Mouse (Mus musculus): Measurements from ENCODE around the gene Mcub. TPM values are rescaled to one million over a fixed set of nuclear protein-coding genes. Genes with fewer than 3 reads are reported as not detected.
A peak's percentile ranks its signal among the peaks of the same experiment; 100 is the strongest.

Gene Mcub
- polyA plus RNA-seq, 1 experiment, result 3.1 TPM

DNA sequence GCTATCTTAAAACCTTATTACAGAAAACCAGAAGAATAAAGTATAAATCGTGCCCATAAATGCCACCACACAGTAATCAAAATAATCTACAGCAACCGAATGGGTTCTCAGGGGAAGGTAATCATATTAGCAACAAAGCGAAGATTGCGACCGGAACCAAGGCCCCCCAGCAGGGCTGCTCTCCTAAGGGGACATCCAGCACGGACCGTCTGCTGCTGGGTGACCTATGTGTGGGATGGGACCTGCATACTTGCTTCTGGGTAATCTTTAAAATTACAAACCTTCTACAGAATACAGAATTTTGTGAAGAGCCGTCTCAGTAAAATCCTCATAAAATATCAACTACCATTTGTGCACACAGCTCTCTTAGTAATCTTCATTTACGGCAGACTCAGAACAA, 8.7 kb upstream of the Mcub start:
- Histone ChIP-seq H3K27me3 (replicated peaks; ENCODE audit: control insufficient read depth, insufficient read depth, low read length) (no peaks in the 10 kb centered on the region), H3K4me3 (ENCODE audit: insufficient read depth, low read depth, low read length) (no peak overlapping the region), H3K4me1 (ENCODE audit: control insufficient read depth, insufficient read depth, low read length) (no peaks in the 10 kb centered on the region), H3K36me3 (ENCODE audit: control insufficient read depth, insufficient read depth, low read length) (peaks cover 2% of the 10 kb centered on the region), H3K27ac (ENCODE audit: insufficient read depth, low read depth, low read length) (no peak overlapping the region)
- TF ChIP-seq CTCF (conservative IDR thresholded peaks at IDR 0.05; ENCODE audit: insufficient read depth, insufficient read length, low read depth, low read length), result no peak
- no peak for TF ChIP-seq POLR2A (IDR thresholded peaks at IDR 0.05; ENCODE audit: low read depth, low read length)
- WGBS, result 85% methylated on average over 9 of the region's 9 CpGs
- no peak for DNase-seq

DNA sequence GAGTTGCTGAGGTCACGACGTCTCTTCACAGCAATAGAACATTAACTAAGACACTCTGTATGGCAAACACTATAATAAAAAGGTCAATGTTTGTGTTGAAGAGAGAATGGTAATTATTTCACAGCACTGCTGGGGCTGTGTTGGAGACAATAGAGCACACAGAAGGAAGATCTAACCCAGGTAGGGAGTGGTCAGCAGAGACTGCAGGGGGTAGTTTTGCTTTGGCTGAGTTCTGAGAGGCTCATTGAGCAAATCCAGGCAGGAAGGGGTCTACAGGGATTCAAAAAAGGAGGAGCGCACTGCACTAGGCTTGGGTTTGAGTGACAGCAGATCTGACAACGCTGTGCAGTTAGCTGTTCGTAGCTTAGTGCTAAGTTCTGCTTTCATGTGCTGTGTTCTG, 6.3 kb upstream of the Mcub start:
- H3K4me1 ChIP-seq (ENCODE audit: control insufficient read depth, insufficient read depth, low read length), result no peaks in the 10 kb centered on the region
- no peak overlapping the region for H3K4me3 ChIP-seq (ENCODE audit: insufficient read depth, low read depth, low read length)
- TF ChIP-seq CTCF (conservative IDR thresholded peaks at IDR 0.05; ENCODE audit: insufficient read depth, insufficient read length, low read depth, low read length) (no peak), POLR2A (IDR thresholded peaks at IDR 0.05; ENCODE audit: low read depth, low read length) (no peak)
- no peaks in the 10 kb centered on the region for H3K36me3 ChIP-seq (ENCODE audit: control insufficient read depth, insufficient read depth, low read length)
- DNase-seq, result no peak
- 89% methylated on average over 5 of the region's 5 CpGs for WGBS
- no peak overlapping the region for H3K27ac ChIP-seq (ENCODE audit: insufficient read depth, low read depth, low read length)
- no peaks in the 10 kb centered on the region for H3K27me3 ChIP-seq (replicated peaks; ENCODE audit: control insufficient read depth, insufficient read depth, low read length)

DNA sequence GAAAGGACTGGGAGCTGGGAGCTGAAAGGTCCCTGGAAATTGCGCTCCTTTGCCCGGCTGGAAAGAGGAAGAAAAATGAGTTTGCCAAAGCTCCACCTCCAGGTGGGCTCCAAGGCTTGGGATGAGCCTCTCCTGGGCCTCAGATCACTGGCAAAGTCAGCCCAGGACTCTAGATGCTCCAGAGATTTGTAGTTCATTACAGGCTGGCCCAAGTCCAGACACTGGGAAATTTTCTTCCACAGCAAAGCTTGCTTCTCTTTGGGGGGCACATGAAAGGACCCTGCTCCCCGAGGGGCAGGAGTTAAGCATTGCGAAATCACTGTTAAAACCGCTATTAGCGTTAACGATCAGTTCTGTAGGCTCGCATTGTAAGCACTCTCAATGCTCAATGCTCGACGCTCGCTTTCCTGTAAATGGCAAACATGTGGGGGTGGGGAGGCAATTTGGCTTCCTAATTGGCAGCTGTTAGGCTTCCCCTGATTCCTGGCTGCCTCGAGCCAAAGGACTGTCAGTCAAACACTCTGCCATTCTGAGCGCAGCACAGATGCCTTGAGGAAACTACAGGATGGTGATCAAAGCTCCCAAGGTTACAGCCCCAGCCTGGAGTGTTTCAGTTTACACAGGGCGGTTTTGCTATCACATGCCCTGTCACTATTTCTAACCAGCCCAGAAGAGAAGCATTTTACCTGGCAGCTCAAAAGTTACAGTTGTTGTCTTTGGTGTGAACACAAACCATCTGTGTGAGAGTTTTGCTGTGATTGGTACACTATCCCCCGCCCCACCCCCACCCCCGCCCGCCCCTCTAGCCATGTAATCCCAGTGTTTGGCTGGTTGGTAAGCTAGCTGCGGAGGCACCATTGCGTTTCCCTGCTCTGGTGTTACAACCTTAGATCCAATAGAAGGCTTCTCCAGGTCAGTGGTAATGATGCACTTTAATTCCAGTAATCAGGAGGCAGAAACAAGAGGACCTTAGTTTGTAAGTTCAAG, 816 bp upstream of the Mcub start:
- Histone ChIP-seq H3K4me3 (ENCODE audit: insufficient read depth, low read depth, low read length) (peak overlapping the region; percentile 53), H3K4me1 (ENCODE audit: control insufficient read depth, insufficient read depth, low read length) (peaks cover 10% of the 10 kb centered on the region; the same call in 1 of the 2 replicates), H3K27me3 (replicated peaks; ENCODE audit: control insufficient read depth, insufficient read depth, low read length) (no peaks in the 10 kb centered on the region; the same call in 1 of the 2 replicates), H3K36me3 (ENCODE audit: control insufficient read depth, insufficient read depth, low read length) (no peaks in the 10 kb centered on the region), H3K27ac (ENCODE audit: insufficient read depth, low read depth, low read length) (no peak overlapping the region)
- 18% methylated on average over 19 of the region's 19 CpGs for WGBS
- TF ChIP-seq CTCF (conservative IDR thresholded peaks at IDR 0.05; ENCODE audit: insufficient read depth, insufficient read length, low read depth, low read length), result no peak
- DNase-seq, result peak; percentile 20

DNA sequence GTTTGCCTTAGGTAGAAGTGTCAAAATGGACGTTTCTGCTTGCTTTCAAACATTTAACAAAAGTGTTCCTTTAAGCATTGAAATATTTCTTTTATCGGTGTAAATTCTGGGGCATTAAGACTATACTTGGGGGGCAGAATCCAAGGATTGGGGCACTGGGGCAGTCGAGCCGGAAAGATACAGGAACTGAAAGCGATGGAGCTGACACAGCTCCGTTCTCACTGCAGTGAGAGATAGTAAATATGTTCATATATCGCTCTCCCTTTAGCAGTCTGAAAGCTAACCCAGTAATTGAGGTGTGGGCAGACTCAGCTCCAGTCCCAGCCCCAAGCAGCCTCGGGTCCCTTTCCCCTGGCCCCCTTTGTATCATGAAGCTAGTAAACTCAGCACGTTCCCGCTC, 975 bp downstream of the Mcub start:
- TF ChIP-seq CTCF (conservative IDR thresholded peaks at IDR 0.05; ENCODE audit: insufficient read depth, insufficient read length, low read depth, low read length) (no peak), POLR2A (IDR thresholded peaks at IDR 0.05; ENCODE audit: low read depth, low read length) (no peak)
- peaks cover 10% of the 10 kb centered on the region; the same call in 1 of the 2 replicates for H3K4me1 ChIP-seq (ENCODE audit: control insufficient read depth, insufficient read depth, low read length)
- no peaks in the 10 kb centered on the region for H3K36me3 ChIP-seq (ENCODE audit: control insufficient read depth, insufficient read depth, low read length)
- H3K4me3 ChIP-seq (ENCODE audit: insufficient read depth, low read depth, low read length), result peak overlapping the region; percentile 53; the same call in 1 of the 2 replicates
- 50% methylated on average over 10 of the region's 10 CpGs for WGBS
- no peaks in the 10 kb centered on the region; the same call in 1 of the 2 replicates for H3K27me3 ChIP-seq (replicated peaks; ENCODE audit: control insufficient read depth, insufficient read depth, low read length)
- DNase-seq, result no peak
- no peak overlapping the region for H3K27ac ChIP-seq (ENCODE audit: insufficient read depth, low read depth, low read length)

DNA sequence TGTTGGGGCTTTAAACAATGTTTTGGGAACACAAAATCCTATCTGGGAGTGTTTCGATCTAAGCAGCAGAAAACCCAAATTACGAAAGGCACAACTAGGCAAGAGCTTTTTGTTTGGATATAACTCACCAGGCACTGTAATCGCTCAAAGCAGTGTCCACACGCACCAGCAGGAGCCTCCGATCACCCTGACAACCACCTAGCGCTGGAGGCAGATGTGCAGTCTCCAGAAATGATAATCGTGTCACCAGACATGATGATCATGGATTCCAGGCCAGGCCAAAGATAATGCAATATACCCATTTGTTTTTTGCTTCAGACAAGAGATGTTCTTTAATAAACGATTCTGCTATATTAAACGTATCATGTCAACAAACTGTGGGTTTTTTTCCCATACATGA, 2.1 kb downstream of the Mcub start:
- no peaks in the 10 kb centered on the region for H3K36me3 ChIP-seq (ENCODE audit: control insufficient read depth, insufficient read depth, low read length)
- H3K4me3 ChIP-seq (ENCODE audit: insufficient read depth, low read depth, low read length), result no peak overlapping the region
- H3K4me1 ChIP-seq (ENCODE audit: control insufficient read depth, insufficient read depth, low read length), result peaks cover 10% of the 10 kb centered on the region; the same call in 1 of the 2 replicates
- H3K27ac ChIP-seq (ENCODE audit: insufficient read depth, low read depth, low read length), result no peak overlapping the region
- H3K27me3 ChIP-seq (replicated peaks; ENCODE audit: control insufficient read depth, insufficient read depth, low read length), result no peaks in the 10 kb centered on the region; the same call in 1 of the 2 replicates
- 89% methylated on average over 9 of the region's 9 CpGs for WGBS
- no peak for DNase-seq
- TF ChIP-seq POLR2A (IDR thresholded peaks at IDR 0.05; ENCODE audit: low read depth, low read length) (no peak), CTCF (conservative IDR thresholded peaks at IDR 0.05; ENCODE audit: insufficient read depth, insufficient read length, low read depth, low read length) (no peak)

DNA sequence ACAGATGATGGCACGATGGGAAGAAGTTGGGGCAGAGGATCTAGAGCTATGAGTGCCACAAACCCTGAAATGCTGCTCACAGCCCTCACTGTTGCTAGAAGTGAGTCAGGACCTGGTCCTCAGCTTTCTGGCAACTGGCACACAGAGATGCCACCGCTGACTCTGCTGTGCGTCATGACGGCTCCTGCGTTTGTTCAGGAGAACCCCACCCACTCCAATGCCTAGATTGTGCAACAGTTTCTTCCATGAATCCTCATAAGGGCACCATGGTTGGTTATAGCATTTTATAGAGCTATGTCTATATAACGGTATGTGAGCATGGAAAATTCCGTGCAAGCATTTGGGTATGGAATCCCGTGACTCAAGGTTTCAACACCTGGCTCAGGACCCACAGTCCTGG, 5.3 kb downstream of the Mcub start:
- WGBS, result 92% methylated on average over 8 of the region's 8 CpGs
- Histone ChIP-seq H3K4me3 (ENCODE audit: insufficient read depth, low read depth, low read length) (no peak overlapping the region), H3K27me3 (replicated peaks; ENCODE audit: control insufficient read depth, insufficient read depth, low read length) (no peaks in the 10 kb centered on the region), H3K4me1 (ENCODE audit: control insufficient read depth, insufficient read depth, low read length) (no peaks in the 10 kb centered on the region), H3K36me3 (ENCODE audit: control insufficient read depth, insufficient read depth, low read length) (no peaks in the 10 kb centered on the region), H3K27ac (ENCODE audit: insufficient read depth, low read depth, low read length) (no peak overlapping the region)
- no peak for DNase-seq
- TF ChIP-seq POLR2A (IDR thresholded peaks at IDR 0.05; ENCODE audit: low read depth, low read length) (no peak), CTCF (conservative IDR thresholded peaks at IDR 0.05; ENCODE audit: insufficient read depth, insufficient read length, low read depth, low read length) (no peak)

DNA sequence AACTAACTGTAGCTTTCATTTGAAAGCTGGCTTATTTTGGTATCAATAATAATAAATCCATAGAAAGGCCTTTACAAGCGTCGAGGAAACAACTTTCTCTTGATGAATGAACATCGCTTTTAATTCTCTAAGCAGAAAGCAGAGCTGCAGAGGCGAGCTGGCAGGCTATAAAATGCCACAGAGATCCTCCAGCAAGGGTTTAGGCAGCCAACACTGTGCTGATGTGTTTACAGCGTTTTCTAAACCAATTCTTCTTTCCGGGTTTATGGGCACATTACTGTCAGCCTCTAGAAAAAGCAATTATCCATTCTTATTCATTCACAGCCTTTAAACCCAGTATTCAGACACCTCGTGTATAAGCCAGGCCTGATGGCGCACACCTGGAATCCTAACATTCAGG, 7.5 kb downstream of the Mcub start:
- no peaks in the 10 kb centered on the region for H3K4me1 ChIP-seq (ENCODE audit: control insufficient read depth, insufficient read depth, low read length)
- H3K4me3 ChIP-seq (ENCODE audit: insufficient read depth, low read depth, low read length), result no peak overlapping the region
- TF ChIP-seq CTCF (conservative IDR thresholded peaks at IDR 0.05; ENCODE audit: insufficient read depth, insufficient read length, low read depth, low read length) (no peak), POLR2A (IDR thresholded peaks at IDR 0.05; ENCODE audit: low read depth, low read length) (no peak)
- WGBS, result 66% methylated on average over 8 of the region's 8 CpGs
- no peak for DNase-seq
- H3K36me3 ChIP-seq (ENCODE audit: control insufficient read depth, insufficient read depth, low read length), result no peaks in the 10 kb centered on the region
- no peaks in the 10 kb centered on the region for H3K27me3 ChIP-seq (replicated peaks; ENCODE audit: control insufficient read depth, insufficient read depth, low read length)
- no peak overlapping the region for H3K27ac ChIP-seq (ENCODE audit: insufficient read depth, low read depth, low read length)

Measured in kidney, adult 2 months (tissue).